13 mouse cellular contexts compared by ENCODE assay signal in the genomic region with DNA sequence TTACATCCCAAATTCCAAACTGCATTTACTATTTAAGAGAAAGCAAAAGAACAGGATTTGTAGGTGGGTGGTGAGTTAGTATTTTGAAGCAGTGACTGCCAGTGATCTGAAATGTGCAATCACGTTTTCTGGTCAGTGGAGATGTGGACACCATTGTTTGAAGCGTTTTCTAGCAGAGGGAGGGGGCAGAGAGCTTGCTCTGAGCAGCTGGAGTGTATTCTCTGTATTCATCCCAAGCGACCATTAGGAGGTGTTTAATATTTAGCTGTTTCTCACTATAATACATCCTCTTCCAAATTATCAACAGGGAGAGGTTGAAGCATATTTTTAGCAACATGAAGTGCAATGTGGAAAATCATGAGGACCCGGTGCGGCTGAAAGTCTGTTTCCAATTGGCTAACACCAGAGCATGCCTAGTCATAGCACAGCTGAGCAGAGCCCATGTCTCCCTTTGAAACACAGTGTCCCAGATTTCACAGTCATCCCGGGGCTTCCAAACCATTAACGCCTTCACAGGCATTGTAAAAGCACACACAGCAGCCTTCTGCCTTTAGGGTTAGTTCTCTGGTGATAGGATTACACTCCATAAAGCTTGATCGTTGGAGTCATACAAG. TPM values are rescaled to one million over a fixed set of nuclear protein-coding genes. Genes with fewer than 3 reads are reported as not detected.
DNase-seq lines count a peak whose midpoint lies in the region; ATAC-seq and TF ChIP-seq lines count a peak whose summit lies in the region.
"Had no signal": no experiment of that assay in that cellular context is flagged by ENCODE, and none has a peak within 500 bp of the region (broad histone marks: within the 10 kb centered on the region; RNA-seq: fewer than 3 reads in every experiment).

No protein-coding gene starts in this region.

- no peak overlapping the region for H3K27ac ChIP-seq in hindbrain, embryonic 13.5 days
- no peak overlapping the region for H3K27ac ChIP-seq in hindbrain, embryonic 11.5 days (ENCODE audit: low read depth, low read length)
- peak overlapping the region; percentile 17 for H3K27ac ChIP-seq in heart, embryonic 15.5 days
- peak overlapping the region; percentile 62 for H3K27ac ChIP-seq in midbrain, embryonic 16.5 days (ENCODE audit: low read length)
- H3K27ac ChIP-seq: left cerebral cortex, adult 2 months had no signal

- no peak overlapping the region for H3K4me3 ChIP-seq in hindbrain, embryonic 13.5 days
- no peak overlapping the region for H3K4me3 ChIP-seq in hindbrain, embryonic 11.5 days (ENCODE audit: low read depth, low read length)
- no peak overlapping the region for H3K4me3 ChIP-seq in heart, embryonic 15.5 days
- H3K4me3 ChIP-seq in midbrain, embryonic 16.5 days (ENCODE audit: low read depth, low read length), result no peak overlapping the region
- no peak overlapping the region for H3K4me3 ChIP-seq in lung, adult 2 months (replicated peaks; ENCODE audit: extremely low read depth, low read depth, low read length)
- H3K4me3 ChIP-seq: left cerebral cortex, adult 2 months had no signal

- no peaks in the 10 kb centered on the region; the same call in none of the 2 replicates for H3K4me1 ChIP-seq in hindbrain, embryonic 13.5 days (replicated peaks)
- no peaks in the 10 kb centered on the region for H3K4me1 ChIP-seq in hindbrain, embryonic 11.5 days (replicated peaks; ENCODE audit: control insufficient read depth, insufficient read depth, low read length)
- H3K4me1 ChIP-seq in heart, embryonic 15.5 days (replicated peaks), result peaks cover 8% of the 10 kb centered on the region
- 0 out of 2 replicates have a peak, but pooled peaks cover 4% of the 10 kb centered on the region for H3K4me1 ChIP-seq in midbrain, embryonic 16.5 days (ENCODE audit: control insufficient read depth, insufficient read depth, low read length)
- no peaks in the 10 kb centered on the region for H3K4me1 ChIP-seq in lung, adult 2 months (ENCODE audit: control insufficient read depth, insufficient read depth, low read length)

- no peaks in the 10 kb centered on the region for H3K27me3 ChIP-seq in hindbrain, embryonic 13.5 days
- H3K27me3 ChIP-seq in hindbrain, embryonic 11.5 days (ENCODE audit: control insufficient read depth, insufficient read depth, low read length), result no peaks in the 10 kb centered on the region
- no peaks in the 10 kb centered on the region for H3K27me3 ChIP-seq in heart, embryonic 15.5 days
- no peaks in the 10 kb centered on the region for H3K27me3 ChIP-seq in midbrain, embryonic 16.5 days (ENCODE audit: control insufficient read depth, insufficient read depth, low read depth, low read length)

- H3K36me3 ChIP-seq in hindbrain, embryonic 13.5 days, result no peaks in the 10 kb centered on the region
- no peaks in the 10 kb centered on the region for H3K36me3 ChIP-seq in hindbrain, embryonic 11.5 days (ENCODE audit: control insufficient read depth, insufficient read depth, low read length)
- no peaks in the 10 kb centered on the region for H3K36me3 ChIP-seq in heart, embryonic 15.5 days
- no peaks in the 10 kb centered on the region for H3K36me3 ChIP-seq in midbrain, embryonic 16.5 days (ENCODE audit: control insufficient read depth, insufficient read depth, low read length)

- H3K4me2 ChIP-seq in hindbrain, embryonic 13.5 days, result peak overlapping the region; percentile 3; the same call in 1 of the 2 replicates
- no peak overlapping the region for H3K4me2 ChIP-seq in hindbrain, embryonic 11.5 days (replicated peaks; ENCODE audit: low read depth, low read length)
- peak overlapping the region; percentile 12; the same call in 1 of the 2 replicates for H3K4me2 ChIP-seq in heart, embryonic 15.5 days
- H3K4me2 ChIP-seq in midbrain, embryonic 16.5 days (ENCODE audit: low read length), result peak overlapping the region; percentile 37

- no peak for DNase-seq in hindbrain, embryonic 11.5 days (ENCODE audit: low spot score)
- DNase-seq in fat pad, adult 2 months (ENCODE audit: extremely low read depth, low read depth, low spot score), result peak; percentile 11
- no peak for DNase-seq in spleen, adult 12 weeks (ENCODE audit: low spot score)
- no peak for DNase-seq in lung, adult 2 months
- DNase-seq: cerebellum, postnatal 14 days; thymus, postnatal 36 days had no signal

- TF ChIP-seq CTCF in lung, adult 2 months (IDR thresholded peaks at IDR 0.05; ENCODE audit: insufficient read depth, low read length), result no peak

- no peak overlapping the region for H3K9ac ChIP-seq in hindbrain, embryonic 13.5 days
- H3K9ac ChIP-seq in hindbrain, embryonic 11.5 days (ENCODE audit: low read depth, low read length), result no peak overlapping the region
- H3K9ac ChIP-seq in heart, embryonic 15.5 days, result no peak overlapping the region
- no peak overlapping the region; the same call in 1 of the 2 replicates for H3K9ac ChIP-seq in midbrain, embryonic 16.5 days (ENCODE audit: low read depth, low read length)

- H3K9me3 ChIP-seq in hindbrain, embryonic 13.5 days, result no peaks in the 10 kb centered on the region
- H3K9me3 ChIP-seq in hindbrain, embryonic 11.5 days (ENCODE audit: control insufficient read depth, low read length), result no peaks in the 10 kb centered on the region
- no peaks in the 10 kb centered on the region for H3K9me3 ChIP-seq in heart, embryonic 15.5 days (replicated peaks)
- H3K9me3 ChIP-seq in midbrain, embryonic 16.5 days (replicated peaks; ENCODE audit: control insufficient read depth, low read length, poor library complexity, severe bottlenecking), result no peaks in the 10 kb centered on the region

- TF ChIP-seq POLR2A in lung, adult 2 months (IDR thresholded peaks at IDR 0.05; ENCODE audit: borderline replicate concordance, extremely low read depth, low read depth, low read length), result no peak

- WGBS in hindbrain, embryonic 13.5 days, result 49% methylated on average over 8 of the region's 8 CpGs
- 64% methylated on average over 8 of the region's 8 CpGs for WGBS in hindbrain, embryonic 11.5 days
- WGBS in heart, embryonic 15.5 days, result 43% methylated on average over 8 of the region's 8 CpGs
- 37% methylated on average over 8 of the region's 8 CpGs for WGBS in midbrain, embryonic 16.5 days
- WGBS in lung, adult 2 months, result 54% methylated on average over 8 of the region's 8 CpGs

- ATAC-seq in hindbrain, embryonic 13.5 days (ENCODE audit: low FRiP score), result peak; percentile 65; the same call in 1 of the 2 replicates
- ATAC-seq in hindbrain, embryonic 11.5 days (ENCODE audit: low FRiP score), result no peak
- peak; percentile 53; the same call in 1 of the 2 replicates for ATAC-seq in heart, embryonic 15.5 days (replicated peaks; ENCODE audit: insufficient number of reproducible peaks, insufficient read depth, low FRiP score, low read depth)
- peak; percentile 92 for ATAC-seq in midbrain, embryonic 16.5 days
- ATAC-seq in activated CD4-positive, CD25-positive, alpha-beta regulatory T cell, adult 4 months, result no peak
- ATAC-seq: intestine, embryonic 16.5 days had no signal

RNA-seq across cellular contexts. Expression of a gene that starts 41.7 kb away (rescaled TPM):
- polyA plus RNA-seq in hindbrain, embryonic 13.5 days (2015; fragmentation: Nextera tagmentation; extraction: Ambion mirVana), result 0.08 and 0.49 TPM in 2 replicates
- polyA plus RNA-seq in hindbrain, embryonic 11.5 days (2014; fragmentation: Nextera tagmentation; extraction: Ambion mirVana), result 0.08 and 0.25 TPM in 2 replicates
- 0.48 and 0.81 TPM in 2 replicates for polyA plus RNA-seq in heart, embryonic 15.5 days (2015; fragmentation: Nextera tagmentation; extraction: Ambion mirVana)
- polyA plus RNA-seq in midbrain, embryonic 16.5 days (2015; fragmentation: Nextera tagmentation; extraction: Ambion mirVana), result 0.05 TPM in 1 of 2 replicates, not detected in the other
- polyA plus RNA-seq in activated CD4-positive, CD25-positive, alpha-beta regulatory T cell, adult 4 months (2017; shearing (Covaris generic)), result 100 to 1,000 TPM; 474 to 595 TPM
- 0.48 and 0.60 TPM in 2 replicates for polyA plus RNA-seq in lung, adult 2 months (2012; rRNA removed)

RNA-seq across cellular contexts. Expression of a gene that starts 49.3 kb away (rescaled TPM):
- not detected in 2 replicates for polyA plus RNA-seq in hindbrain, embryonic 13.5 days (2015; fragmentation: Nextera tagmentation; extraction: Ambion mirVana)
- not detected in 2 replicates for polyA plus RNA-seq in hindbrain, embryonic 11.5 days (2014; fragmentation: Nextera tagmentation; extraction: Ambion mirVana)
- 0.20 and 3.1 TPM in 2 replicates for polyA plus RNA-seq in heart, embryonic 15.5 days (2015; fragmentation: Nextera tagmentation; extraction: Ambion mirVana)
- not detected in 2 replicates for polyA plus RNA-seq in midbrain, embryonic 16.5 days (2015; fragmentation: Nextera tagmentation; extraction: Ambion mirVana)
- 100 to 1,000 TPM; 242 to 284 TPM for polyA plus RNA-seq in activated CD4-positive, CD25-positive, alpha-beta regulatory T cell, adult 4 months (2017; shearing (Covaris generic))
- polyA plus RNA-seq in lung, adult 2 months (2012; rRNA removed), result 0.18 and 0.19 TPM in 2 replicates
- polyA plus RNA-seq: intestine, embryonic 16.5 days; liver, embryonic 16.5 days had no signal

Comparison
In these comparisons a context has a peak if more than half of its experiments do, and no peak if none do; other contexts are left out.
1. ATAC-seq: peak in hindbrain, embryonic 13.5 days (single experiment), heart, embryonic 15.5 days (single experiment) and midbrain, embryonic 16.5 days (single experiment); none in hindbrain, embryonic 11.5 days (single experiment) and activated CD4-positive, CD25-positive, alpha-beta regulatory T cell, adult 4 months (single experiment).
2. H3K27ac ChIP-seq: peak in heart, embryonic 15.5 days (single experiment) and midbrain, embryonic 16.5 days (single experiment); none in hindbrain, embryonic 13.5 days (single experiment) and hindbrain, embryonic 11.5 days (single experiment).
3. RNA of a gene that starts 41.7 kb away (polyA plus RNA-seq): 474 to 595 TPM in activated CD4-positive, CD25-positive, alpha-beta regulatory T cell, adult 4 months; 0.48 to 0.60 TPM in lung, adult 2 months, 0.48 to 0.81 TPM in heart, embryonic 15.5 days, 0.08 to 0.49 TPM in hindbrain, embryonic 13.5 days, 0.08 to 0.25 TPM in hindbrain, embryonic 11.5 days and 0.05 TPM in midbrain, embryonic 16.5 days; every median in the first group is over 100 times any median in the second.
4. RNA of a gene that starts 49.3 kb away (polyA plus RNA-seq): 242 to 284 TPM in activated CD4-positive, CD25-positive, alpha-beta regulatory T cell, adult 4 months; 0.20 to 3.1 TPM in heart, embryonic 15.5 days, 0.18 to 0.19 TPM in lung, adult 2 months, not detected in hindbrain, embryonic 13.5 days, not detected in hindbrain, embryonic 11.5 days and not detected in midbrain, embryonic 16.5 days; every median in the first group is over 10 times any median in the second.